Mouse (Mus musculus) neural tube, embryonic 13.5 days (tissue): ENCODE results near the gene Smap1. TPM values are rescaled to one million over a fixed set of nuclear protein-coding genes. Genes with fewer than 3 reads are reported as not detected.
A peak's percentile ranks its signal among the peaks of the same experiment; 100 is the strongest.

Experiments
- ATAC-seq: fragments of 200-750 bp; cut with Nextera tagmentation; 2 replicates; pipeline ENCODE4 v1.8.0; 2017; ENCODE audit warnings: low read depth, mild to moderate bottlenecking, moderate TSS enrichment, moderate library complexity
- H3K27ac ChIP-seq: fragments of 300-500 bp; sonication (generic); replicated peaks from 2 replicates; pipeline ENCODE4 v1.5.1; 2015; ENCODE audit warnings: moderate library complexity, mild to moderate bottlenecking, inconsistent platforms
- H3K27me3 ChIP-seq: fragments of 300-500 bp; sonication (generic); 2 replicates; pipeline ENCODE4 v1.6.1; 2015; ENCODE audit warnings: mild to moderate bottlenecking, inconsistent platforms
- H3K36me3 ChIP-seq: fragments of 300-500 bp; sonication (generic); 2 replicates; pipeline ENCODE4 v1.6.1; 2015; ENCODE audit warnings: mild to moderate bottlenecking, inconsistent platforms
- H3K4me1 ChIP-seq: fragments of 300-500 bp; sonication (generic); replicated peaks from 2 replicates; pipeline ENCODE4 v1.6.1; 2015; ENCODE audit warnings: inconsistent platforms
- H3K4me2 ChIP-seq: fragments of 300-500 bp; sonication (generic); 2 replicates; pipeline ENCODE4 v1.6.1; 2015; ENCODE audit warnings: inconsistent platforms, mild to moderate bottlenecking, moderate library complexity
- H3K4me3 ChIP-seq: fragments of 300-500 bp; sonication (generic); 2 replicates; pipeline ENCODE4 v1.5.1; 2015; ENCODE audit warnings: mild to moderate bottlenecking, inconsistent platforms
- H3K9ac ChIP-seq: fragments of 300-500 bp; sonication (generic); 2 replicates; pipeline ENCODE4 v1.6.1; 2015; ENCODE audit warnings: moderate library complexity, mild to moderate bottlenecking, inconsistent platforms
- H3K9me3 ChIP-seq: fragments of 300-500 bp; sonication (generic); 2 replicates; pipeline ENCODE4 v1.6.1; 2016; ENCODE audit warnings: inconsistent platforms
- WGBS: fragments of 180-500 bp; shearing (Covaris S2); methylation state at CpG from one replicate; pipeline ENCODE4 v1.1.7; 2015; 5-methylcytosine and 5-hydroxymethylcytosine counted together
- polyA plus RNA-seq: library from polyadenylated mRNA; unstranded; fragments of >200 nt; fragmentation: Nextera tagmentation; extraction: Ambion mirVana; gene quantifications from 2 replicates; pipeline ENCODE4 v1.2.1, GENCODE M21; 2015

Smap1 gene
- polyA plus RNA-seq, 1 experiment from 2014 or later = 95.8 TPM

GRCm38 (mm10) chr1:23860944-23861343 lies 61.2 kb downstream of the Smap1 start:
- H3K9me3 ChIP-seq = no peaks in the 10 kb centered on the region
- no peak overlapping the region for H3K9ac ChIP-seq
- H3K27ac ChIP-seq = no peak overlapping the region
- H3K4me2 ChIP-seq = no peak overlapping the region
- no peak for ATAC-seq
- no peak overlapping the region for H3K4me3 ChIP-seq
- 96% methylated on average over 2 of the region's 2 CpGs for WGBS
- no peaks in the 10 kb centered on the region for H3K27me3 ChIP-seq
- peaks cover 32% of the 10 kb centered on the region for H3K36me3 ChIP-seq
- H3K4me1 ChIP-seq = no peaks in the 10 kb centered on the region

- Histone ChIP-seq H3K27ac (no peak overlapping the region), H3K4me1 (no peaks in the 10 kb centered on the region), H3K4me3 (no peak overlapping the region), H3K9me3 (no peaks in the 10 kb centered on the region), H3K9ac (no peak overlapping the region), H3K27me3 (no peaks in the 10 kb centered on the region), H3K36me3 (peaks cover 43% of the 10 kb centered on the region), H3K4me2 (no peak overlapping the region)
- no peak for ATAC-seq
- 94% methylated on average over 3 of the region's 3 CpGs for WGBS
These were observed 66.5 kb downstream of the Smap1 start for GRCm38 (mm10) chr1:23855623-23856022.

GRCm38 (mm10) chr1:23846044-23846680 lies 76.0 kb downstream of the Smap1 start:
- Histone ChIP-seq H3K9ac (no peak overlapping the region), H3K27me3 (no peaks in the 10 kb centered on the region), H3K27ac (no peak overlapping the region), H3K9me3 (no peaks in the 10 kb centered on the region), H3K4me1 (0 out of 2 replicates have a peak, but pooled peaks cover 8% of the 10 kb centered on the region), H3K36me3 (peaks cover 48% of the 10 kb centered on the region), H3K4me2 (no peak overlapping the region), H3K4me3 (no peak overlapping the region)
- peak; percentile 64 for ATAC-seq
- 58% methylated on average over 10 of the region's 10 CpGs for WGBS

GRCm38 (mm10) chr1:23845007-23845406 lies 77.1 kb downstream of the Smap1 start:
- 94% methylated on average over 10 of the region's 10 CpGs for WGBS
- no peak overlapping the region for H3K27ac ChIP-seq
- peaks cover 46% of the 10 kb centered on the region for H3K36me3 ChIP-seq
- ATAC-seq = no peak
- H3K9ac ChIP-seq = no peak overlapping the region
- 0 out of 2 replicates have a peak, but pooled peaks cover 8% of the 10 kb centered on the region for H3K4me1 ChIP-seq
- H3K4me3 ChIP-seq = no peak overlapping the region
- H3K4me2 ChIP-seq = no peak overlapping the region
- no peaks in the 10 kb centered on the region for H3K27me3 ChIP-seq
- no peaks in the 10 kb centered on the region for H3K9me3 ChIP-seq

- no peak overlapping the region for H3K9ac ChIP-seq
- H3K27ac ChIP-seq = 0 out of 2 replicates have a peak overlapping the region, but pooled peaks have one; percentile 43
- WGBS = 89% methylated on average over 7 of the region's 7 CpGs
These were observed 78.3 kb downstream of the Smap1 start for GRCm38 (mm10) chr1:23843790-23844189.

GRCm38 (mm10) chr1:23842629-23843028 lies 79.5 kb downstream of the Smap1 start:
- Histone ChIP-seq H3K36me3 (peaks cover 36% of the 10 kb centered on the region), H3K9me3 (no peaks in the 10 kb centered on the region), H3K27ac (peak overlapping the region; percentile 43), H3K9ac (no peak overlapping the region), H3K27me3 (no peaks in the 10 kb centered on the region), H3K4me1 (0 out of 2 replicates have a peak, but pooled peaks cover 8% of the 10 kb centered on the region), H3K4me2 (no peak overlapping the region), H3K4me3 (no peak overlapping the region)
- ATAC-seq = peak; percentile 49; the same call in 1 of the 2 replicates
- 51% methylated on average over 3 of the region's 3 CpGs for WGBS

More at GRCm38 (mm10) chr1:23843790-23844189, 78.3 kb downstream of the Smap1 start:
- no peak overlapping the region for H3K4me3 ChIP-seq
- ATAC-seq = no peak
- H3K4me2 ChIP-seq = no peak overlapping the region
- no peaks in the 10 kb centered on the region for H3K27me3 ChIP-seq
- 0 out of 2 replicates have a peak, but pooled peaks cover 8% of the 10 kb centered on the region for H3K4me1 ChIP-seq
- peaks cover 47% of the 10 kb centered on the region for H3K36me3 ChIP-seq
- no peaks in the 10 kb centered on the region for H3K9me3 ChIP-seq

GRCm38 (mm10) chr1:23840924-23841323 lies 81.2 kb downstream of the Smap1 start:
- no peak overlapping the region for H3K4me2 ChIP-seq
- no peak overlapping the region for H3K9ac ChIP-seq
- H3K9me3 ChIP-seq = no peaks in the 10 kb centered on the region
- ATAC-seq = no peak
- peaks cover 31% of the 10 kb centered on the region for H3K36me3 ChIP-seq
- H3K27ac ChIP-seq = no peak overlapping the region
- H3K4me3 ChIP-seq = no peak overlapping the region
- H3K4me1 ChIP-seq = 0 out of 2 replicates have a peak, but pooled peaks cover 3% of the 10 kb centered on the region
- no peaks in the 10 kb centered on the region for H3K27me3 ChIP-seq

- Histone ChIP-seq H3K4me2 (no peak overlapping the region), H3K9ac (no peak overlapping the region), H3K4me1 (peaks cover 14% of the 10 kb centered on the region; the same call in 1 of the 2 replicates), H3K36me3 (peaks cover 10% of the 10 kb centered on the region; the same call in 1 of the 2 replicates), H3K9me3 (no peaks in the 10 kb centered on the region), H3K27ac (no peak overlapping the region), H3K4me3 (no peak overlapping the region), H3K27me3 (no peaks in the 10 kb centered on the region)
- ATAC-seq = no peak
- WGBS = 94% methylated on average over 4 of the region's 4 CpGs
These were observed 85.5 kb downstream of the Smap1 start for GRCm38 (mm10) chr1:23836630-23837029.

GRCm38 (mm10) chr1:23834819-23835218 lies 87.3 kb downstream of the Smap1 start:
- Histone ChIP-seq H3K36me3 (0 out of 2 replicates have a peak, but pooled peaks cover 6% of the 10 kb centered on the region), H3K9ac (no peak overlapping the region), H3K4me2 (no peak overlapping the region), H3K4me3 (no peak overlapping the region), H3K27ac (peak overlapping the region; percentile 28), H3K27me3 (no peaks in the 10 kb centered on the region), H3K9me3 (no peaks in the 10 kb centered on the region), H3K4me1 (peaks cover 14% of the 10 kb centered on the region; the same call in 1 of the 2 replicates)
- peak; percentile 76 for ATAC-seq
- 46% methylated on average over 9 of the region's 9 CpGs for WGBS

GRCm38 (mm10) chr1:23834246-23834645 lies 87.9 kb downstream of the Smap1 start:
- Histone ChIP-seq H3K9ac (no peak overlapping the region), H3K4me3 (no peak overlapping the region), H3K27ac (peak overlapping the region; percentile 28; the same call in 1 of the 2 replicates), H3K4me2 (no peak overlapping the region), H3K36me3 (0 out of 2 replicates have a peak, but pooled peaks cover 2% of the 10 kb centered on the region), H3K9me3 (no peaks in the 10 kb centered on the region), H3K27me3 (no peaks in the 10 kb centered on the region), H3K4me1 (peaks cover 14% of the 10 kb centered on the region; the same call in 1 of the 2 replicates)
- WGBS = 88% methylated on average over 7 of the region's 7 CpGs
- ATAC-seq = no peak

- 40% methylated on average over 13 of the region's 13 CpGs for WGBS
- peak; percentile 69; the same call in 1 of the 2 replicates for ATAC-seq
- no peaks in the 10 kb centered on the region for H3K9me3 ChIP-seq
- no peak overlapping the region for H3K27ac ChIP-seq
- H3K4me2 ChIP-seq = no peak overlapping the region
- no peak overlapping the region for H3K9ac ChIP-seq
- no peaks in the 10 kb centered on the region for H3K27me3 ChIP-seq
- 0 out of 2 replicates have a peak, but pooled peaks cover 2% of the 10 kb centered on the region for H3K4me1 ChIP-seq
- no peak overlapping the region for H3K4me3 ChIP-seq
- no peaks in the 10 kb centered on the region for H3K36me3 ChIP-seq
These were observed 95.0 kb downstream of the Smap1 start for GRCm38 (mm10) chr1:23826887-23827758.

GRCm38 (mm10) chr1:23821615-23822014 lies 100.5 kb downstream of the Smap1 start:
- Histone ChIP-seq H3K4me1 (no peaks in the 10 kb centered on the region), H3K36me3 (no peaks in the 10 kb centered on the region)
- WGBS = 73% methylated on average over 5 of the region's 5 CpGs

More at GRCm38 (mm10) chr1:23821615-23822014, 100.5 kb downstream of the Smap1 start:
- Histone ChIP-seq H3K27ac (no peak overlapping the region), H3K27me3 (no peaks in the 10 kb centered on the region), H3K9me3 (no peaks in the 10 kb centered on the region), H3K4me2 (no peak overlapping the region), H3K9ac (no peak overlapping the region), H3K4me3 (no peak overlapping the region)
- ATAC-seq = no peak
